Mouse (Mus musculus) limb, embryonic 15.5 days (tissue): ENCODE measurements at regions not wholly inside any gene's neighbourhood (a gene's known extent, or its start where the extent isn't known, plus 50 kb on each side); places are given as distances from the start of the nearest gene placed in this dataset.
"Not testable (repeated sequence)": the region's sequence is repeated elsewhere in the genome, so short reads cannot be mapped to it uniquely, and the experiment has no call there.

ENCODE experiments used
- ATAC-seq: fragments of 200-750 bp; cut with Nextera tagmentation; 2 replicates; pipeline ENCODE4 v1.8.0; 2017; ENCODE audit warnings: low read depth, moderate TSS enrichment; ENCODE audit not compliant: insufficient number of reproducible peaks, low FRiP score, low TSS enrichment
- H3K27ac ChIP-seq: fragments of 300-500 bp; sonication (generic); 2 replicates; pipeline ENCODE4 v1.5.1; 2015; ENCODE audit warnings: moderate library complexity, mild to moderate bottlenecking, inconsistent platforms
- H3K27me3 ChIP-seq: fragments of 300-500 bp; sonication (generic); 2 replicates; pipeline ENCODE4 v1.6.1; 2015; ENCODE audit warnings: inconsistent platforms
- H3K36me3 ChIP-seq: fragments of 300-500 bp; sonication (generic); 2 replicates; pipeline ENCODE4 v1.6.1; 2015; ENCODE audit warnings: inconsistent platforms
- H3K4me1 ChIP-seq: fragments of 300-500 bp; sonication (generic); 2 replicates; pipeline ENCODE4 v1.6.1; 2015; ENCODE audit warnings: inconsistent platforms
- H3K4me2 ChIP-seq: fragments of 300-500 bp; sonication (generic); 2 replicates; pipeline ENCODE4 v1.6.1; 2015; ENCODE audit warnings: mild to moderate bottlenecking, inconsistent platforms
- H3K4me3 ChIP-seq: fragments of 300-500 bp; sonication (generic); 2 replicates; pipeline ENCODE4 v1.5.1; 2015; ENCODE audit warnings: mild to moderate bottlenecking, inconsistent platforms
- H3K9ac ChIP-seq: fragments of 300-500 bp; sonication (generic); 2 replicates; pipeline ENCODE4 v1.6.1; 2015; ENCODE audit warnings: inconsistent platforms
- H3K9me3 ChIP-seq: fragments of 300-500 bp; sonication (generic); 2 replicates; pipeline ENCODE4 v1.6.1; 2016; ENCODE audit warnings: inconsistent platforms
- WGBS: fragments of 180-500 bp; shearing (Covaris S2); methylation state at CpG from one replicate; pipeline ENCODE4 v1.1.7; 2015; 5-methylcytosine and 5-hydroxymethylcytosine counted together

DNA sequence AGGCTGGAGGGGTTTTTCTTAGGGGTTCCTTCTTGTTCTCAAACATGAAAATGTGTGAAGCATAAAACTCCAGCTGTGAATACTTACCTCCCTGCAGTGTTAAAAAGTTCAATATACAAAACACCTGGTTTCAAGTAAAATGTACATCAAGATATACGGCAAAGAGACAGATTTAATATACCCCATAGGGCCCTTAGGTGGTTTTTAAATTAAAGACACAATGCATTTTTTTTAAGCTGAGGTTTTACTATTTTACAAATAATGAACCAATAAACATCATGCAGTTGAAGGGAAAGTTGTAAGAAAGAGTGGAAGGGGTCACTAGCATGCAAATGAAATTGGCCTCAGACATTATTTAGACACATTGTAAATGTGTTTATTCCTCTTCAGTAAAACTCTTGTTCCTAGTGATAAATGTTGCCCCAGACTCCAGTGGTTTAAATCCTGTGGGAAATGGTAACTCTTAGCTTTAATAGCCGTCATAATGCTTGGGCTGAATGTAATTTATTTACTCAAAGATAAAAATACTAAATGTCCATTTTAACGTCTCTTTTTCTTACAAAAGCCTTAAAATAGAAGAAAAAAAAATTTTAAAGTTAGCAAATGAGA, 1337.9 kb downstream of the Efnb2 start:
- H3K36me3 ChIP-seq = no peaks in the 10 kb centered on the region
- WGBS = 17% methylated on average over 3 of the region's 3 CpGs
- H3K4me1 ChIP-seq = no peaks in the 10 kb centered on the region
- H3K9me3 ChIP-seq = no peaks in the 10 kb centered on the region
- no peak for ATAC-seq
- H3K27me3 ChIP-seq = no peaks in the 10 kb centered on the region
- H3K27ac ChIP-seq = no peak overlapping the region
- no peak overlapping the region for H3K4me2 ChIP-seq
- no peak overlapping the region for H3K4me3 ChIP-seq
- H3K9ac ChIP-seq = no peak overlapping the region

DNA sequence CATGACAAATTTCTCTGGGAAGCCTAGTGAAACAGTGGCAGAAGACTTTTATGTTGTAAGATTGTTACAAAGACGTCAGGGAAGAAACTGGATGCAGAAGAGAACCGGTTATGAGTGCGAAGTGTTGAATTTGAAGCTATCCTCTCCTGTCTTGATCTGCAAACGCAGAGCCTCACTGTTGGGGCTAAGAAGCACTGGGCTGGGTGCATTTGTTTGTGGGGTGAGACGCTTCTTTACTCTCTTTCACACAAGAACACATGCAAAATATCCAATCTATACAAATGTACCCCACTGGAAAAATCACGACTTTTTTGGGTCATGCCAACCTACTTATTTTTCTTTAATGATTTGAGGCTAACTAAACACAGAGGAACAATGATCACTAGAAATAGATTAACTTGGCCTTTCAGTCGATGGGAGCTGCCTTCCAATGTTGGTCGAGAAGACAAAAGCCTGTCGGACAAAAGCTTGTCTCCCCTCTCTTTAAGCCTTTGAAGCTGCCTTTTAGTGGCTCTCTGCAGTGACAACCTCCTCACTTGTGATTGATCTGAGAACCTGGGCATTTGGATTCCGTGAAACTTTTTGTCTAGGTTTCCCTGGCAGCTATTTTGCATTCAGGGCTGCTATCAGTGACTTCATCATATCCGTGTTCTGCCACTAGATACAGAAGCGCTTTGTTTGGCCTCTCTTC, 1338.5 kb downstream of the Efnb2 start:
- Histone ChIP-seq H3K27ac (no peak overlapping the region), H3K4me1 (no peaks in the 10 kb centered on the region)
- WGBS = 43% methylated on average over 12 of the region's 12 CpGs

DNA sequence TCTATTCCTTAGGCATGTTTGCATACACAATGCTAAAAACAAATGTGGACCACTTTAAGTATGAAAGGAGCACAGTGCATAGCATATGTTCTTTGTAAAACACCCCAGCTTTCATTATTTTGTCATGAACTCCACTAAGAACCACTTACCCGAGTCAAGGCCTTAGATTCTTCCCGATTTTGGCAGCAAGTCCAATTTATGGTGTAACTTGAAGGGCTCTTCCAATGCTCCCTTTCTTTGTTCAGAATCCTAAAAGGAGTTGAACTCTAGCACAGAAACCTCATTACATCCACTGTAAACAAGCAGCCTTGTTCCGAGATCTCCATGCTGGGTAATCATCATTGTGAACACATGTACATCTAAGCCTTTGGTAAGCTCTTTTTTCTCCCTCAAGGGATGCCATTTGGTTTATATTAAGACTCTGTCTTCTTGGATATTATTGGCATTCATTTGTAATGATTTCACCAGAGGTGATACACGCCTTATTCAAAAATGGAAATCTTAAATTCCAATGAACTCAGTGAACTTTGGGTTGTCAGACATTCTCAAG, 1344.2 kb downstream of the Efnb2 start:
- ATAC-seq = no peak
- no peak overlapping the region for H3K9ac ChIP-seq

More for the DNA sequence above, 1338.5 kb downstream of the Efnb2 start:
- Histone ChIP-seq H3K4me3 (no peak overlapping the region), H3K9me3 (no peaks in the 10 kb centered on the region), H3K27me3 (no peaks in the 10 kb centered on the region), H3K4me2 (no peak overlapping the region), H3K36me3 (no peaks in the 10 kb centered on the region), H3K9ac (no peak overlapping the region)
- no peak for ATAC-seq

DNA sequence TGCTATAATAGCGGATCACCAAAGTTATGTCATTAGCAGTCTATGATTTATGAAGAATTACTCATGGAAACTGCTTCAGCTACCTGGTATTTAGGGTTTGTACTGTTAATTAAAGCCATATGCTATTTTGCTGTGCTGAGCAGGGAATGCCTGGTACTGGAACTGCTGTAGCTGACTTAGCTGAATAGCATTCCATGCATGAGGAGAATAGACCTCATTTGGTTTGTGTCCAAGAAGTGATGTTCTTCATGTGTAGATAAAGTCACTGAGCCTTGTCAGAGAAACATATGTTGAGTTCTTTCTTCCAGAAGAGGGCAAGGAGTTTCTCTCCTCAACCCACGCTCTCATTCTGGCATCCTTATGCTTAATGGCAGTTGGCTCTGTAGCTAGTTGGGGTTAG, 1351.8 kb downstream of the Efnb2 start:
- H3K27me3 ChIP-seq = no peaks in the 10 kb centered on the region
- H3K9me3 ChIP-seq = no peaks in the 10 kb centered on the region
- no peak for ATAC-seq
- H3K4me3 ChIP-seq = no peak overlapping the region
- no peak overlapping the region for H3K9ac ChIP-seq
- no peaks in the 10 kb centered on the region for H3K4me1 ChIP-seq
- no peak overlapping the region for H3K4me2 ChIP-seq
- 61% methylated on average over 2 of the region's 2 CpGs for WGBS
- no peaks in the 10 kb centered on the region for H3K36me3 ChIP-seq
- no peak overlapping the region for H3K27ac ChIP-seq

More for the DNA sequence above, 1344.2 kb downstream of the Efnb2 start:
- H3K9me3 ChIP-seq = no peaks in the 10 kb centered on the region
- 37% methylated on average over 4 of the region's 4 CpGs for WGBS
- H3K4me1 ChIP-seq = no peaks in the 10 kb centered on the region
- no peak overlapping the region for H3K27ac ChIP-seq
- H3K36me3 ChIP-seq = no peaks in the 10 kb centered on the region
- H3K27me3 ChIP-seq = no peaks in the 10 kb centered on the region
- no peak overlapping the region for H3K4me3 ChIP-seq
- no peak overlapping the region for H3K4me2 ChIP-seq

DNA sequence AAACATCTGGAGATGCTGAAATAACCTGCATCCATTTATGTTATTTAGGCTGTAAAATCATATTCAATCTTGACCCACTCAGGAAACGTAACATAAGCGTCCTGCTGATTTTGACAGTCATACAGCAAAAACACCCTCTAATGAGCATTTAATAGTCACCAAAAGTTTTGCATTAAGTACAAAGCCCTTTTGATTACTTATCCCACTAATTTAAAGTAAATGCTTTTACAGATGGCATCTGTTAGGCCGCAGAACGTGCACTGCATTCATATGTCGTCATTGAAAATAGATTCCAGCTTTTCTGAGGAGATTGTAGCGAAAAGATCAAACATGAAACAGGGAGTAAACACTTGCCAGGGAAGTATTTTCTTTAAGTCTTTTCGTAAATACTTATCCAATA, 1371.7 kb downstream of the Efnb2 start:
- Histone ChIP-seq H3K9ac (no peak overlapping the region), H3K27me3 (no peaks in the 10 kb centered on the region), H3K27ac (no peak overlapping the region), H3K36me3 (no peaks in the 10 kb centered on the region), H3K4me3 (no peak overlapping the region), H3K4me1 (no peaks in the 10 kb centered on the region), H3K9me3 (no peaks in the 10 kb centered on the region), H3K4me2 (no peak overlapping the region)
- no peak for ATAC-seq
- 31% methylated on average over 7 of the region's 7 CpGs for WGBS

DNA sequence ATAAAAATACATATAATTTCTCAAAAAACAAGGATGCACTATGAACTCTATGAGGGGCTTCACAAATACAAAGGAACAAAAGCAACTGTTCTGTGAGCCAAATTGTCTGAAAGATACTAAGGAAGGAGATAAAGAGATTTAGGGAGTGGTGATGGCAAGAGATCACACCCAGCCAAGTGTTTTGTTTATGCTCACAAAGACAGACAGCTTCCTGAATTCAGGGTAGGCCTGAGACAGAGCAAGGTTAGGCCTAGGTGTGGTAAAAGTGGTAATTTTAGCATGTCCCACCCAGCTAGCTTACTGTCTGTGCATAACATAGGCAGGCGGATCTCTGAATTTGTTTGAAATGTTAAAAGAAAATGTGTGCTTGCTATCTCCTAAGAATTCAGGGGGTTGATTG, 1374.5 kb downstream of the Efnb2 start:
- 88% methylated on average over 1 of the region's 1 CpGs for WGBS
- ATAC-seq = no peak

DNA sequence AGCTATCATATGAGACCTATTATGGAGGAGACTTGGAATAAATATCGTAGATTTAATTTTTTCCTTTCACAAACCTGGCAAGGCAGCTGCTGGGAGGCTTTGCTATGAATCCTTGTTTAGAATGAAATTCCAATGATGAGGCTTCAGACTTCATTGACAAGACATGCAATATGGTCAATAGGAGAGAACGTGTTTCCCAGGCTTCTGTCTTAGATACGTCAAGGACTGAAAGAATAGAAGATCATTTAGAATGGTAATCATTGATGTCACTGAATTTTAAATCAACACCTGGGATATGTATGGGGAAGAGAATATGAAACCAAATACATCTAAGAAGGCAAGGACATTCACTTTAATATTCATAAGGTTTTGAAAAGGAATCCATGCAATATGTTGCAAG, 1393.6 kb downstream of the Efnb2 start:
- H3K27me3 ChIP-seq = no peaks in the 10 kb centered on the region
- no peak overlapping the region for H3K4me2 ChIP-seq
- H3K4me1 ChIP-seq = no peaks in the 10 kb centered on the region
- no peak overlapping the region for H3K9ac ChIP-seq
- no peak overlapping the region for H3K27ac ChIP-seq
- WGBS = 86% methylated on average over 3 of the region's 3 CpGs
- no peaks in the 10 kb centered on the region for H3K9me3 ChIP-seq
- H3K36me3 ChIP-seq = no peaks in the 10 kb centered on the region
- ATAC-seq = no peak
- no peak overlapping the region for H3K4me3 ChIP-seq

More for the DNA sequence above, 1374.5 kb downstream of the Efnb2 start:
- Histone ChIP-seq H3K9me3 (no peaks in the 10 kb centered on the region), H3K27me3 (no peaks in the 10 kb centered on the region), H3K4me3 (no peak overlapping the region), H3K4me2 (no peak overlapping the region), H3K27ac (no peak overlapping the region), H3K9ac (no peak overlapping the region), H3K4me1 (no peaks in the 10 kb centered on the region), H3K36me3 (no peaks in the 10 kb centered on the region)

DNA sequence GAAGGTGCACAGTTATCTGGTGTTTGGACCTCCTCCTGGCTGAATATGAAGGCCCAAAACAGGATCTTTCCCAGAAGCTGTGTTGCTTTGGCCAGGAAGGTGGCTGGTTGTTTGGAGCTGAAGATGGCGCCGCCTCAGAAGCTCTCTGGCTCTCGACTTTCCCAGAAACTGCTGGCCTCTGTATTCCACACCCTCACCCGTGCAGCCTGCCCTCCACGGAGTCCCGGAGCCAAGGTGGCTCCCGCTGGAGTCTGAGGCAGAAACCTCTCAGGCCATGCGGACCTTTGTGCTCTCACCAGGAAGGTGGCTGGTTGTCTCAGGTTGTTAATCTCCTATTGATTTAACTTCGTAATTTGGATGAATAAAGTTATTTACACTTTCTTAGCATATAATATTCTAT, 1406.7 kb downstream of the Efnb2 start:
- H3K27ac ChIP-seq, H3K9me3 ChIP-seq, ATAC-seq, H3K4me2 ChIP-seq, H3K4me3 ChIP-seq, H3K9ac ChIP-seq, H3K4me1 ChIP-seq, H3K36me3 ChIP-seq, H3K27me3 ChIP-seq: not testable (repeated sequence)
- 87% methylated on average over 9 of the region's 9 CpGs for WGBS

DNA sequence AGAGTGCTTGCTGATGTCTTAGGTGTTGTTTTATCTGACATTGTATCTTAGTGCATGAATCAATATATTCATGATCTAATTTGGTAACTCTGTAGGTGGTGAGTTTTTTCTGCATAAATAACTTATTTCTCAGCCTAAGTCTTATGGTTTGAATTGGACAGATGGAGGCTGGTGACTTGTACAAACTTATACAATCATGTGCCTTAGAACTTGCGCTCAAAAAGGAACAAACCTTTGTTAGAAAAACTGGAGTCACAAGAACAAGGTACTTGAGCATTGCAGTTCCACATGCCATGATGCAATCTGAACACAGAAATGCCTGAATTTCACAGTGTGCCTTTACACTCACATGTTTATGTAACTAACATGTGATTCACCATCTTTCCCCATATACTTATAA, 1420.7 kb downstream of the Efnb2 start:
- Histone ChIP-seq H3K36me3 (no peaks in the 10 kb centered on the region), H3K27me3 (no peaks in the 10 kb centered on the region), H3K9ac (no peak overlapping the region), H3K9me3 (no peaks in the 10 kb centered on the region), H3K27ac (no peak overlapping the region), H3K4me2 (no peak overlapping the region), H3K4me1 (no peaks in the 10 kb centered on the region), H3K4me3 (no peak overlapping the region)
- ATAC-seq = no peak
- 96% methylated on average over 1 of the region's 1 CpGs for WGBS

DNA sequence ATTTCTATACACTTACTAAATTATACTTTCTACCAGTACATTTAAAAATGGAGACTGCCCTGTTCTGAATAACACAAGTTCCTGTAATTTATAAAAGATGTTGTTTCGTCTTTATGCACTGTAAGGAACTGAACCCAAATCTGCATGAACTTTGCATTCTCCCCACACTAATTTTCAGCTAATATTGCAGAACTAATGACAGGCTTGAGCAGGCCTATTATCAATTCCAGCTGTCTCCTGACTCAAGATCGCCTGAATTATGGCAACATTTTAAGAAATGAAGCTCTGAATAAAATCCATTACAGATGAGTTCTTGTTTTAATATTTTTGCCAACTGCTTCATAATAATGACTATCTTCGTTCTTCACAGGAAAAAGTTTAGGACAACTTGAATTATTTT, 1427.0 kb downstream of the Efnb2 start:
- ATAC-seq = no peak
- WGBS = 51% methylated on average over 3 of the region's 3 CpGs
- H3K9ac ChIP-seq = no peak overlapping the region
- no peak overlapping the region for H3K27ac ChIP-seq
- H3K27me3 ChIP-seq = no peaks in the 10 kb centered on the region
- no peaks in the 10 kb centered on the region for H3K36me3 ChIP-seq
- H3K4me3 ChIP-seq = no peak overlapping the region
- H3K4me2 ChIP-seq = no peak overlapping the region
- no peaks in the 10 kb centered on the region for H3K9me3 ChIP-seq
- H3K4me1 ChIP-seq = no peaks in the 10 kb centered on the region

DNA sequence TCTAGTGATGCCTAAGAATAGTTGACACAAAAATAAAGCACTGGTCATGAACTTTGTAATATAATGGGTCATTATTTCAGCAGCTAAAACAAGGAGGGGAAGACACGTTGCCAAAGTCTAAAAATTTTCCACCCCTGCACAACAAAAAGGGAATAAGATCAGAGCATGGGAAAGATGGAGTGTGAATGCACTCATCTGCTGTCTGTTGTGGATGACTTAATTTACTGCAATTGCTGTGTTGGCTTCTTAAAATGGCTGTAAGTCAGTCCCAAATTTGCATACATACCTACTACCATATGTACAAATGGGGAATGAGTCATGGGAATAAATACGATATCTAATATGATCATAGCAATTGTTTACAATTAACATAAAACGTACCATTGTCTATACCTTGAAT, 1441.7 kb downstream of the Efnb2 start:
- no peak for ATAC-seq
- no peak overlapping the region for H3K4me3 ChIP-seq
- H3K36me3 ChIP-seq = no peaks in the 10 kb centered on the region
- no peaks in the 10 kb centered on the region for H3K27me3 ChIP-seq
- H3K9ac ChIP-seq = no peak overlapping the region
- H3K4me1 ChIP-seq = no peaks in the 10 kb centered on the region
- H3K27ac ChIP-seq = no peak overlapping the region
- no peak overlapping the region for H3K4me2 ChIP-seq
- no peaks in the 10 kb centered on the region for H3K9me3 ChIP-seq
- 74% methylated on average over 3 of the region's 3 CpGs for WGBS

DNA sequence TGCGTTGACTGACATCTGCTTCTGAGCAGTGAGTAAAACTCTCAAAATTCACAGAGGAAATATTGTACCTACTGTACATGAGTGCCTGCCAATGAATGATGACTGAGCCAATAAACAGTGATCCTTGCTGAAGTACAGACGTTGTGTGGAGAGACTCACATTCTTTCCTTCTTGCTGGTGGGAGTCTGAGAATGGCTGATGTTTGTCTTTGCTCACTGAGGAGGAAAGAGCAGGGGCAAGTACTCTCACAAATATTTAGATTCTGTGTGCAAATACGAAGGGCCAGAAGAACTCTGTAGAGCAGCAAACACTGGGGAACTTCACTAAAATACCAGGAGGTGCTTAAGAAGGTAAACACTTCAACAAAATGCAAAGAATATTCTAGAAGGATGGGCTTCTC, 1453.9 kb downstream of the Efnb2 start:
- 52% methylated on average over 3 of the region's 3 CpGs for WGBS
- H3K4me1 ChIP-seq = no peaks in the 10 kb centered on the region
- no peaks in the 10 kb centered on the region for H3K9me3 ChIP-seq
- no peak for ATAC-seq
- H3K36me3 ChIP-seq = no peaks in the 10 kb centered on the region
- no peak overlapping the region for H3K4me3 ChIP-seq
- no peak overlapping the region for H3K27ac ChIP-seq
- no peak overlapping the region for H3K4me2 ChIP-seq
- H3K9ac ChIP-seq = no peak overlapping the region
- no peaks in the 10 kb centered on the region for H3K27me3 ChIP-seq
